Mouse (Mus musculus): ENCODE data around the gene Nosip.
"Not testable (repeated sequence)": the region's sequence is repeated elsewhere in the genome, so short reads cannot be mapped to it uniquely, and the experiment has no call there.

Nosip gene

GRCm38 (mm10) chr7:45062239-45062835, at the start of gene Nosip, which contains the start of gene Prrg2:
Gene Nosip, plus strand, starts transcription at chr7:45062429.
Gene Prrg2, minus strand, starts transcription at chr7:45062677.
- peak; percentile 98 for DNase-seq

- no peak for DNase-seq
These were observed 49.4 kb upstream of the Nosip start for GRCm38 (mm10) chr7:45012824-45013223.

GRCm38 (mm10) chr7:45013366-45014095, 48.7 kb upstream of the Nosip start:
- no peak for DNase-seq

GRCm38 (mm10) chr7:45014096-45014451, 48.2 kb upstream of the Nosip start:
- DNase-seq: no peak

- DNase-seq: no peak
These were observed 46.8 kb upstream of the Nosip start for GRCm38 (mm10) chr7:45015344-45015956.

- peak; percentile 100 for DNase-seq
These were observed 46.1 kb upstream of the Nosip start, which contains the start of gene Scaf1 for GRCm38 (mm10) chr7:45015957-45016612. Gene Scaf1, minus strand, starts transcription at chr7:45016363.

GRCm38 (mm10) chr7:45016761-45017160, 45.5 kb upstream of the Nosip start:
- no peak for DNase-seq

- peak; percentile 98 for DNase-seq
These were observed 44.8 kb upstream of the Nosip start, which contains the start of gene Rras for GRCm38 (mm10) chr7:45017242-45018061. Gene Rras, plus strand, starts transcription at chr7:45017961.

- peak; percentile 92 for DNase-seq
These were observed 43.1 kb upstream of the Nosip start for GRCm38 (mm10) chr7:45019031-45019571.

GRCm38 (mm10) chr7:45020225-45020624, 42.0 kb upstream of the Nosip start:
- no peak for DNase-seq

GRCm38 (mm10) chr7:45023711-45024110, 38.5 kb upstream of the Nosip start:
- not testable (repeated sequence) for DNase-seq

GRCm38 (mm10) chr7:45024281-45025248, 37.7 kb upstream of the Nosip start:
- DNase-seq: no peak

GRCm38 (mm10) chr7:45025601-45026220, 36.5 kb upstream of the Nosip start:
- DNase-seq: no peak

- DNase-seq: no peak
These were observed 36.0 kb upstream of the Nosip start for GRCm38 (mm10) chr7:45026256-45026655.

- no peak for DNase-seq
These were observed 34.5 kb upstream of the Nosip start for GRCm38 (mm10) chr7:45027761-45028160.

- no peak for DNase-seq
These were observed 33.9 kb upstream of the Nosip start for GRCm38 (mm10) chr7:45028351-45028750.

- DNase-seq: no peak
These were observed 32.2 kb upstream of the Nosip start for GRCm38 (mm10) chr7:45029995-45030394.

GRCm38 (mm10) chr7:45030857-45031256, 31.4 kb upstream of the Nosip start:
- no peak for DNase-seq

GRCm38 (mm10) chr7:45033722-45034359, 28.4 kb upstream of the Nosip start:
- no peak for DNase-seq

GRCm38 (mm10) chr7:45035631-45036030, 26.6 kb upstream of the Nosip start:
- no peak for DNase-seq

Measured in lung, postnatal 10 days (tissue).